Mouse (Mus musculus): ENCODE measurements around the gene Icmt. TPM values are rescaled to one million over a fixed set of nuclear protein-coding genes. Genes with fewer than 3 reads are reported as not detected.
A peak's percentile ranks its signal among the peaks of the same experiment; 100 is the strongest.

Icmt gene
- polyA plus RNA-seq, 2 experiments: 6.5 to 7.0 TPM

GRCm38 (mm10) chr4:152317631-152318033 is 20.6 kb downstream of the Icmt start:
- Histone ChIP-seq H3K27me3 (ENCODE audit: control insufficient read depth, insufficient read depth, low read length) (peaks cover 45% of the 10 kb centered on the region), H3K4me3 (ENCODE audit: insufficient read depth in 1 of 2, low read depth in 2 of 2, low read length in 2 of 2) (no peak overlapping the region), H3K4me2 (ENCODE audit: low read depth) (no peak overlapping the region), H3K36me3 (replicated peaks; ENCODE audit: control insufficient read depth, insufficient read depth, low read depth) (no peaks in the 10 kb centered on the region), H3K4me1 (replicated peaks; ENCODE audit: control insufficient read depth in 2 of 2, insufficient read depth in 2 of 2, low read length in 1 of 2) (no peaks in the 10 kb centered on the region), H3K9ac (replicated peaks) (no peak overlapping the region), H3K27ac (no peak overlapping the region), H3K9me3 (ENCODE audit: control insufficient read depth, low read length) (no peaks in the 10 kb centered on the region)
- ATAC-seq (ENCODE audit: insufficient read depth) (no peak), DNase-seq (ENCODE audit: low read depth in 3 of 3, low spot score in 3 of 3) (no peak)
- 77% methylated on average over 6 of the region's 6 CpGs for WGBS (ENCODE audit: insufficient replicate concordance)
- no peak for TF ChIP-seq EP300 (IDR thresholded peaks at IDR 0.05; ENCODE audit: low read depth)
- no peak for TF ChIP-seq CTCF (IDR thresholded peaks at IDR 0.05; ENCODE audit: low read depth)

- TF ChIP-seq EP300 (IDR thresholded peaks at IDR 0.05; ENCODE audit: low read depth) (no peak), CTCF (IDR thresholded peaks at IDR 0.05; ENCODE audit: low read depth) (peak; percentile 69)
- 6% methylated on average over 26 of the region's 26 CpGs for WGBS (ENCODE audit: insufficient replicate concordance)
- peak in 1 of 3 experiments; percentile 26 for DNase-seq (ENCODE audit: low read depth in 3 of 3, low spot score in 3 of 3)
- Histone ChIP-seq H3K4me3 (ENCODE audit: insufficient read depth in 1 of 2, low read depth in 2 of 2, low read length in 2 of 2) (peak within 1 kb of the TSS in 1 of 2 experiments; percentile 3; a peak in 1 of 4 replicates), H3K27me3 (ENCODE audit: control insufficient read depth, insufficient read depth, low read length) (peaks cover 35% of the 10 kb centered on the region), H3K27ac (no peak within 1 kb of the TSS), H3K4me1 (replicated peaks; ENCODE audit: control insufficient read depth in 2 of 2, insufficient read depth in 2 of 2, low read length in 1 of 2) (no peaks in the 10 kb centered on the region), H3K9me3 (ENCODE audit: control insufficient read depth, low read length) (no peaks in the 10 kb centered on the region), H3K9ac (replicated peaks) (no peak within 1 kb of the TSS), H3K4me2 (ENCODE audit: low read depth) (peak within 1 kb of the TSS; percentile 41), H3K36me3 (replicated peaks; ENCODE audit: control insufficient read depth, insufficient read depth, low read depth) (no peaks in the 10 kb centered on the region)
- ATAC-seq (ENCODE audit: insufficient read depth): no peak
Measured at GRCm38 (mm10) chr4:152318517-152319234, 21.6 kb downstream of the Icmt start, which contains the start of gene Rnf207. Gene Rnf207, minus strand, starts transcription at chr4:152318993.

GRCm38 (mm10) chr4:152321464-152321863 is 24.4 kb downstream of the Icmt start:
- Histone ChIP-seq H3K27ac (no peak overlapping the region), H3K4me1 (replicated peaks; ENCODE audit: control insufficient read depth in 2 of 2, insufficient read depth in 2 of 2, low read length in 1 of 2) (peaks cover 5 to 7% of the 10 kb centered on the region in 2 experiments), H3K9me3 (ENCODE audit: control insufficient read depth, low read length) (no peaks in the 10 kb centered on the region), H3K27me3 (ENCODE audit: control insufficient read depth, insufficient read depth, low read length) (peaks cover 7% of the 10 kb centered on the region), H3K4me3 (ENCODE audit: insufficient read depth in 1 of 2, low read depth in 2 of 2, low read length in 2 of 2) (no peak overlapping the region), H3K9ac (replicated peaks) (no peak overlapping the region), H3K4me2 (ENCODE audit: low read depth) (no peak overlapping the region), H3K36me3 (replicated peaks; ENCODE audit: control insufficient read depth, insufficient read depth, low read depth) (no peaks in the 10 kb centered on the region)
- 48% methylated on average over 5 of the region's 5 CpGs for WGBS (ENCODE audit: insufficient replicate concordance)
- ATAC-seq (ENCODE audit: insufficient read depth) (no peak), DNase-seq (ENCODE audit: low read depth in 3 of 3, low spot score in 3 of 3) (no peak)
- TF ChIP-seq EP300 (IDR thresholded peaks at IDR 0.05; ENCODE audit: low read depth) (no peak), CTCF (IDR thresholded peaks at IDR 0.05; ENCODE audit: low read depth) (no peak)

- peak overlapping the region; percentile 86 to 99 for H3K4me3 ChIP-seq (ENCODE audit: insufficient read depth in 1 of 2, low read depth in 2 of 2, low read length in 2 of 2)
- H3K27ac ChIP-seq: no peak overlapping the region
- peak overlapping the region; percentile 96 for H3K9ac ChIP-seq (replicated peaks)
- DNase-seq (ENCODE audit: low read depth in 3 of 3, low spot score in 3 of 3): no peak
- no peak for TF ChIP-seq CTCF (IDR thresholded peaks at IDR 0.05; ENCODE audit: low read depth)
- TF ChIP-seq EP300 (IDR thresholded peaks at IDR 0.05; ENCODE audit: low read depth): no peak
- no peaks in the 10 kb centered on the region for H3K27me3 ChIP-seq (ENCODE audit: control insufficient read depth, insufficient read depth, low read length)
- peaks cover 18% of the 10 kb centered on the region for H3K36me3 ChIP-seq (replicated peaks; ENCODE audit: control insufficient read depth, insufficient read depth, low read depth)
- H3K9me3 ChIP-seq (ENCODE audit: control insufficient read depth, low read length): no peaks in the 10 kb centered on the region
- peak overlapping the region; percentile 92 for H3K4me2 ChIP-seq (ENCODE audit: low read depth)
- 43% methylated on average over 16 of the region's 16 CpGs for WGBS (ENCODE audit: insufficient replicate concordance)
- H3K4me1 ChIP-seq (replicated peaks; ENCODE audit: control insufficient read depth in 2 of 2, insufficient read depth in 2 of 2, low read length in 1 of 2): peaks cover 12 to 14% of the 10 kb centered on the region in 2 experiments
- ATAC-seq (ENCODE audit: insufficient read depth): peak; percentile 37
Measured at GRCm38 (mm10) chr4:152324641-152325562, 27.9 kb downstream of the Icmt start.

Measured in liver, embryonic 14.5 days (tissue).